Mouse (Mus musculus): ENCODE measurements at regions not wholly inside any gene's neighbourhood (a gene's known extent, or its start where the extent isn't known, plus 50 kb on each side); places are given as distances from the start of the nearest gene placed in this dataset.

- Histone ChIP-seq H3K4me1 (replicated peaks; ENCODE audit: low read depth, low read length) (peaks cover 19% of the 10 kb centered on the region), H3K36me3 (ENCODE audit: insufficient read depth, low read length) (no peaks in the 10 kb centered on the region), H3K4me3 (replicated peaks; ENCODE audit: low read length) (no peak overlapping the region), H3K9me3 (ENCODE audit: low read length) (no peaks in the 10 kb centered on the region; the same call in 1 of the 2 replicates), H3K27me3 (ENCODE audit: insufficient read depth, low read length) (peaks cover 3% of the 10 kb centered on the region; the same call in 1 of the 2 replicates)
- TF ChIP-seq NANOG (IDR thresholded peaks at IDR 0.05; ENCODE audit: borderline replicate concordance, low read length): no peak
- TF ChIP-seq POU5F1 (IDR thresholded peaks at IDR 0.05; ENCODE audit: borderline replicate concordance, low read length): no peak
- no peak for TF ChIP-seq CTCF (conservative IDR thresholded peaks at IDR 0.05; ENCODE audit: low read length)
Measured at GRCm38 (mm10) chr14:76351856-76352255, 62.9 kb upstream of the Tsc22d1 start.

GRCm38 (mm10) chr14:76356161-76356560 is 58.6 kb upstream of the Tsc22d1 start:
- H3K4me1 ChIP-seq (replicated peaks; ENCODE audit: low read depth, low read length): peaks cover 21% of the 10 kb centered on the region
- no peak overlapping the region for H3K4me3 ChIP-seq (replicated peaks; ENCODE audit: low read length)
- no peaks in the 10 kb centered on the region for H3K36me3 ChIP-seq (ENCODE audit: insufficient read depth, low read length)
- TF ChIP-seq POU5F1 (IDR thresholded peaks at IDR 0.05; ENCODE audit: borderline replicate concordance, low read length): no peak
- no peak for TF ChIP-seq CTCF (conservative IDR thresholded peaks at IDR 0.05; ENCODE audit: low read length)
- no peak for TF ChIP-seq NANOG (IDR thresholded peaks at IDR 0.05; ENCODE audit: borderline replicate concordance, low read length)
- H3K9me3 ChIP-seq (ENCODE audit: low read length): peaks cover 8% of the 10 kb centered on the region
- peaks cover 3% of the 10 kb centered on the region; the same call in 1 of the 2 replicates for H3K27me3 ChIP-seq (ENCODE audit: insufficient read depth, low read length)

DNA sequence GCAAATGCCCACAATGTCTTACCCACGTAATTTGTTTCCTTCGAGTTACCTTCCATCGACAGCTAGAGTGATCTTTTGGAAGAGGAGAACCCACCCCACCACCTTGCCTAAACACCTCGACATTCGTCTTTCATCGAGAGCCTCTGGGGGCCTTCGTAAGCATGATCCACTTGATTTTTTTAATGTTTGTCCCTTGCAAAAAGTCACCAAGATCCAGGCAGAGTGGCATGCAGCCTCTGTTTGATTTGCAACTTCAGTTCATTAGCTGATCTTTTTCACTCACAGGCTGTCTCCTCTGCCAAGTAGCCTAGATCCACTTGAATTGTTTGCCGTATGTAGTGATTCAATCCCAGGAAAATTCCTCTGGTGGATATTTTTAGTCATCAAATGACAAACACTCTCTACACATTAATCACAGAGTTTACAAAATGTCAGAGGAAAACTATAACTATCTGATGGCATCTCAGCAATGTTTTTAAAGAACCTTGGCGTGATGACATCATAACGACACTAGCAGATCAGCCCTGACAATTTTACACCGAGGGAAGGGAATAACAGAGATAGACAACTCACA is 54.8 kb upstream of the Tsc22d1 start:
- peaks cover 8% of the 10 kb centered on the region for H3K9me3 ChIP-seq (ENCODE audit: low read length)
- H3K36me3 ChIP-seq (ENCODE audit: insufficient read depth, low read length): no peaks in the 10 kb centered on the region
- 0 out of 2 replicates have a peak, but pooled peaks cover 2% of the 10 kb centered on the region for H3K27me3 ChIP-seq (ENCODE audit: insufficient read depth, low read length)
- H3K4me3 ChIP-seq (replicated peaks; ENCODE audit: low read length): no peak overlapping the region
- TF ChIP-seq CTCF (conservative IDR thresholded peaks at IDR 0.05; ENCODE audit: low read length) (no peak), NANOG (IDR thresholded peaks at IDR 0.05; ENCODE audit: borderline replicate concordance, low read length) (no peak), POU5F1 (IDR thresholded peaks at IDR 0.05; ENCODE audit: borderline replicate concordance, low read length) (no peak)
- peaks cover 18% of the 10 kb centered on the region for H3K4me1 ChIP-seq (replicated peaks; ENCODE audit: low read depth, low read length)

DNA sequence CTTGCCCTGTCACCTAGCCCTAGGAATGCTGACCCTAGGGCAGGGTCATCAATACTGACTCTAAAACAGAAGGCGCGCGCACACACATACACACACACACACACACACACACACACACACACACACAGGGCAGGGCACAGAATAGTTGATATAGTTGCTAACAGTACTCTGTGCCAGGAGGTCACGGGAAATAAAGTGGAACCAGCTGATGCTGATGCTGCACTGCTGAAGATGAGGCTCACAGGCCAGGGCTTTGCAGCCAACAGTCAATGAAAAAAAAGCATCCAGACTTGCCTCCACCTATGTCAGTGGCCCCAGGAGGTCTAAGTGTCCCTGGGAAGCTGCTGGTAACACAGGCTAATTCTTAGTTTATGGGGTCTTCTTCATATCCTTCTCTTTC is 50.7 kb upstream of the Tsc22d1 start:
- Histone ChIP-seq H3K9me3 (ENCODE audit: low read length) (peaks cover 5% of the 10 kb centered on the region), H3K36me3 (ENCODE audit: insufficient read depth, low read length) (no peaks in the 10 kb centered on the region), H3K4me1 (replicated peaks; ENCODE audit: low read depth, low read length) (peaks cover 10% of the 10 kb centered on the region; the same call in 1 of the 2 replicates), H3K4me3 (replicated peaks; ENCODE audit: low read length) (no peak overlapping the region), H3K27me3 (ENCODE audit: insufficient read depth, low read length) (peaks cover 16% of the 10 kb centered on the region)
- no peak for TF ChIP-seq CTCF (conservative IDR thresholded peaks at IDR 0.05; ENCODE audit: low read length)
- TF ChIP-seq NANOG (IDR thresholded peaks at IDR 0.05; ENCODE audit: borderline replicate concordance, low read length): no peak
- no peak for TF ChIP-seq POU5F1 (IDR thresholded peaks at IDR 0.05; ENCODE audit: borderline replicate concordance, low read length)

All from E14TG2a.4 (cell line).